Mouse (Mus musculus) A20 (cell line): ENCODE data around the gene H2-DMb2.

Source experiments
- DNase-seq: peaks from one replicate; pipeline ENCODE4 v3.0.0-alpha.2; 2011; ENCODE audit warnings: low read depth, low spot score

The H2-DMb2 gene

GRCm38 (mm10) chr17:34118113-34118872 is 24.8 kb upstream of the H2-DMb2 start:
- peak; percentile 61 for DNase-seq

- DNase-seq: no peak
Observed at GRCm38 (mm10) chr17:34118873-34119248, 24.2 kb upstream of the H2-DMb2 start.

GRCm38 (mm10) chr17:34119249-34120179 is 23.6 kb upstream of the H2-DMb2 start, which contains the start of gene H2-DMa:
Gene H2-DMa (plus strand): TSS chr17:34119541.
- DNase-seq: peak; percentile 99

- DNase-seq: peak; percentile 95
Observed at GRCm38 (mm10) chr17:34120180-34120723, 22.9 kb upstream of the H2-DMb2 start.

- peak; percentile 89 for DNase-seq
Observed at GRCm38 (mm10) chr17:34120814-34121171, 22.3 kb upstream of the H2-DMb2 start.

GRCm38 (mm10) chr17:34121172-34121878 is 21.8 kb upstream of the H2-DMb2 start:
- DNase-seq: peak; percentile 75

GRCm38 (mm10) chr17:34121879-34122187 is 21.3 kb upstream of the H2-DMb2 start:
- no peak for DNase-seq

GRCm38 (mm10) chr17:34122188-34122984 is 20.7 kb upstream of the H2-DMb2 start, which contains the start of gene Brd2:
Gene Brd2 (minus strand): TSS chr17:34122634.
- peak; percentile 100 for DNase-seq

- no peak for DNase-seq
Observed at GRCm38 (mm10) chr17:34123111-34123510, 20.0 kb upstream of the H2-DMb2 start.

- peak; percentile 46 for DNase-seq
Observed at GRCm38 (mm10) chr17:34123518-34123917, 19.6 kb upstream of the H2-DMb2 start.

GRCm38 (mm10) chr17:34124649-34125048 is 18.5 kb upstream of the H2-DMb2 start:
- no peak for DNase-seq

- DNase-seq: peak; percentile 37
Observed at GRCm38 (mm10) chr17:34126826-34127420, 16.2 kb upstream of the H2-DMb2 start.

- DNase-seq: peak; percentile 69
Observed at GRCm38 (mm10) chr17:34127475-34127874, 15.6 kb upstream of the H2-DMb2 start.

- no peak for DNase-seq
Observed at GRCm38 (mm10) chr17:34128264-34128937, 14.7 kb upstream of the H2-DMb2 start.

GRCm38 (mm10) chr17:34128944-34129791 is 13.9 kb upstream of the H2-DMb2 start:
- DNase-seq: no peak

- DNase-seq: no peak
Observed at GRCm38 (mm10) chr17:34130073-34130947, 12.8 kb upstream of the H2-DMb2 start.

- no peak for DNase-seq
Observed at GRCm38 (mm10) chr17:34131911-34132310, 11.2 kb upstream of the H2-DMb2 start.

GRCm38 (mm10) chr17:34133289-34133688 is 9.8 kb upstream of the H2-DMb2 start:
- peak; percentile 57 for DNase-seq
